Mouse (Mus musculus): ENCODE data around the gene Apbb1.

DNA sequence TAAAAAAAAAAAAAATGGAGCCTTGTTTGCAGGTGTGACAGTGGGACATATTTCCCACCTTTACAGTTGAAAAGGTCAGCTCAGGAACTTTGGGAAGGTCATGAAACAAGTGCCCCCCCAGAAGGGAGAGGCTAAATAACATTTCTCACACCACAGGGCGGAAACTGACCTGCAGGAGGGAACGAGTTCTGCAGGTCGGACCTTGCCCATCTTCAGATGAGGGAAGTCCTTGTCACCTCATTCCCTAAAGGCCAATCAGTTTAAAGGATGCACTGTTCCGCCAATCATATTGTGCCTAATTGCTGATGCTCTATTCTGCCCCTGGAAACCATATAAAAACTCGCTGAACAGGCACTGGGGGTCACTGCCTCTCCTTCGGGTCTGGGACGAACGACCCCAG lies 35.5 kb downstream of the Apbb1 start:
- TF ChIP-seq POLR2A (IDR thresholded peaks at IDR 0.05; ENCODE audit: borderline replicate concordance, extremely low read depth, low read depth, low read length) = no peak
- TF ChIP-seq CTCF (IDR thresholded peaks at IDR 0.05; ENCODE audit: insufficient read depth, low read length) = no peak

Data from lung, adult 2 months (tissue).